In genomic region chr11:44288825-44289224, GRCm38 (mm10) we compare ENCODE assay signal across 19 mouse cellular contexts.
A peak's percentile ranks its signal among the peaks of the same experiment; 100 is the strongest.
DNase-seq lines count a peak whose midpoint lies in the region; ATAC-seq and TF ChIP-seq lines count a peak whose summit lies in the region.
"Had no signal": no experiment of that assay in that cellular context is flagged by ENCODE, and none has a peak within 500 bp of the region (broad histone marks: within the 10 kb centered on the region; RNA-seq: fewer than 3 reads in every experiment).

No protein-coding gene starts in this region.

- no peak overlapping the region for H3K4me3 ChIP-seq in forebrain, postnatal 0 days (ENCODE audit: low read depth, low read length)
- H3K4me3 ChIP-seq in intestine, postnatal 0 days (ENCODE audit: low read depth, low read length), result no peak overlapping the region
- H3K4me3 ChIP-seq in limb, embryonic 10.5 days, result no peak overlapping the region
- H3K4me3 ChIP-seq: embryonic facial prominence, embryonic 12.5 days; forebrain, embryonic 15.5 days; heart, embryonic 12.5 days; hindbrain, embryonic 10.5 days; hindbrain, embryonic 15.5 days had no signal

- no peaks in the 10 kb centered on the region for H3K9me3 ChIP-seq in forebrain, postnatal 0 days (ENCODE audit: low read length)
- no peaks in the 10 kb centered on the region for H3K9me3 ChIP-seq in intestine, postnatal 0 days (ENCODE audit: control insufficient read depth)
- no peaks in the 10 kb centered on the region for H3K9me3 ChIP-seq in limb, embryonic 10.5 days (replicated peaks)
- H3K9me3 ChIP-seq: embryonic facial prominence, embryonic 12.5 days; forebrain, embryonic 15.5 days; heart, embryonic 12.5 days; hindbrain, embryonic 15.5 days had no signal

- WGBS in forebrain, postnatal 0 days, result 73% methylated on average over 1 of the region's 1 CpGs
- 76% methylated on average over 1 of the region's 1 CpGs for WGBS in intestine, postnatal 0 days
- 82% methylated on average over 1 of the region's 1 CpGs for WGBS in limb, embryonic 10.5 days

- H3K4me2 ChIP-seq in forebrain, postnatal 0 days (ENCODE audit: low read depth), result no peak overlapping the region
- no peak overlapping the region for H3K4me2 ChIP-seq in intestine, postnatal 0 days (replicated peaks; ENCODE audit: low read depth)
- H3K4me2 ChIP-seq: embryonic facial prominence, embryonic 12.5 days; forebrain, embryonic 15.5 days; heart, embryonic 12.5 days; hindbrain, embryonic 15.5 days had no signal

- H3K4me1 ChIP-seq in forebrain, postnatal 0 days (ENCODE audit: insufficient read depth), result no peaks in the 10 kb centered on the region
- H3K4me1 ChIP-seq in intestine, postnatal 0 days (replicated peaks; ENCODE audit: control insufficient read depth, insufficient read depth, low read length), result no peaks in the 10 kb centered on the region
- H3K4me1 ChIP-seq in limb, embryonic 10.5 days, result no peaks in the 10 kb centered on the region
- H3K4me1 ChIP-seq: embryonic facial prominence, embryonic 12.5 days; forebrain, embryonic 15.5 days; heart, embryonic 12.5 days; hindbrain, embryonic 10.5 days; hindbrain, embryonic 15.5 days had no signal

- no peak overlapping the region for H3K27ac ChIP-seq in forebrain, postnatal 0 days (ENCODE audit: low read depth, low read length)
- no peak overlapping the region for H3K27ac ChIP-seq in intestine, postnatal 0 days (ENCODE audit: low read depth, low read length)
- no peak overlapping the region for H3K27ac ChIP-seq in limb, embryonic 10.5 days
- H3K27ac ChIP-seq: embryonic facial prominence, embryonic 12.5 days; forebrain, embryonic 15.5 days; hindbrain, embryonic 10.5 days; hindbrain, embryonic 15.5 days had no signal

- DNase-seq in thymus, postnatal 25 days, result peak; percentile 1
- DNase-seq in thymus, postnatal 0 days (ENCODE audit: low spot score), result no peak
- peak; percentile 52 to 60 for DNase-seq in cerebellum, adult 18-20 months
- DNase-seq in cerebellum, adult 9-11 months, result peak; percentile 76
- DNase-seq in cerebellum, postnatal 36 days, result peak; percentile 63 to 69
- no peak for DNase-seq in forebrain, postnatal 0 days
- DNase-seq in limb, embryonic 10.5 days (ENCODE audit: low spot score), result no peak
- DNase-seq: adrenal gland, adult 2 months; adrenal gland, postnatal 25 days; embryo, embryonic 11 days; gastrocnemius, postnatal 14 days; kidney, adult 11 months; kidney, adult 9 months had no signal

- no peaks in the 10 kb centered on the region for H3K27me3 ChIP-seq in forebrain, postnatal 0 days (ENCODE audit: insufficient read depth, low read length)
- H3K27me3 ChIP-seq in intestine, postnatal 0 days (replicated peaks; ENCODE audit: control insufficient read depth, insufficient read depth, low read length), result no peaks in the 10 kb centered on the region
- H3K27me3 ChIP-seq in limb, embryonic 10.5 days (ENCODE audit: low read depth, poor library complexity, severe bottlenecking), result no peaks in the 10 kb centered on the region
- H3K27me3 ChIP-seq: embryonic facial prominence, embryonic 12.5 days; forebrain, embryonic 15.5 days; heart, embryonic 12.5 days; hindbrain, embryonic 15.5 days had no signal

- no peak for ATAC-seq in forebrain, postnatal 0 days
- no peak for ATAC-seq in intestine, postnatal 0 days
- ATAC-seq: forebrain, embryonic 15.5 days had no signal

- no peak for TF ChIP-seq CTCF in forebrain, postnatal 0 days (IDR thresholded peaks at IDR 0.05; ENCODE audit: low read depth)
- no peak for TF ChIP-seq CTCF in intestine, postnatal 0 days (IDR thresholded peaks at IDR 0.05; ENCODE audit: low read depth)

- no peak overlapping the region for H3K9ac ChIP-seq in forebrain, postnatal 0 days
- no peak overlapping the region for H3K9ac ChIP-seq in intestine, postnatal 0 days (ENCODE audit: low read depth, low read length)
- H3K9ac ChIP-seq: embryonic facial prominence, embryonic 12.5 days; forebrain, embryonic 15.5 days; heart, embryonic 12.5 days; hindbrain, embryonic 15.5 days had no signal

- H3K36me3 ChIP-seq in forebrain, postnatal 0 days (ENCODE audit: insufficient read depth), result no peaks in the 10 kb centered on the region
- H3K36me3 ChIP-seq in intestine, postnatal 0 days (ENCODE audit: control insufficient read depth, insufficient read depth), result no peaks in the 10 kb centered on the region
- no peaks in the 10 kb centered on the region for H3K36me3 ChIP-seq in limb, embryonic 10.5 days
- H3K36me3 ChIP-seq: embryonic facial prominence, embryonic 12.5 days; forebrain, embryonic 15.5 days; heart, embryonic 12.5 days; hindbrain, embryonic 10.5 days; hindbrain, embryonic 15.5 days had no signal

Comparison
In these comparisons a context has a peak if more than half of its experiments do, and no peak if none do; other contexts are left out.
1. DNase-seq: peak in thymus, postnatal 25 days (single experiment), cerebellum, adult 18-20 months (2 of 2), cerebellum, adult 9-11 months (single experiment) and cerebellum, postnatal 36 days (2 of 2); none in thymus, postnatal 0 days (single experiment), forebrain, postnatal 0 days (single experiment) and limb, embryonic 10.5 days (single experiment).